Mouse (Mus musculus) NIH3T3 (cell line): ENCODE results near the gene Sgpp1.
"Not testable (repeated sequence)": the region's sequence is repeated elsewhere in the genome, so short reads cannot be mapped to it uniquely, and the experiment has no call there.

Experiments
- DNase-seq: peaks from one replicate; pipeline ENCODE4 v3.0.0-alpha.2; 2012; ENCODE audit warnings: low read depth

The Sgpp1 gene

DNA sequence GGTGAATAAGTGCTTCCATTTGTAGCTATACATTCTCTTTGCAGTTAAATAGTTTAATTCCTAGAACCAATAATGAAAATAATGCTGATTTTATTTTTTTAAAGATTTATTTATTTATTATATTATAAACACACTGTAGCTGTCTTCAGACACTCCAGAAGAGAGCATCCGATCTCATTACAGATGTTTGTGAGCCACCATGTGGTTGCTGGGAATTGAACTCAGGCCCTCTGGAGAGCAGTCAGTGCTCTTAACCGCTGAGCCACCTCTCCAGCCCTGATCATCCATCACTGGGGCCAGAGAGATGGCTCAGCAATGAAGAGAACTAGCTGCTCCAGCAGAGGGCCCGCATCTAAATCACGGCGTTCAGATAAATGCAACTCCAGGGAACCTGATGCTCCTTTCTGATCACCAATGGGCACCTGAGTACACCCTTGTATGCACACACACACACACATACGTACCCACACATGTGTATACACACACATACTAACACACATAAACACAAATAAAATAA is 3.5 kb downstream of the Sgpp1 start:
- peak; percentile 49 for DNase-seq

DNA sequence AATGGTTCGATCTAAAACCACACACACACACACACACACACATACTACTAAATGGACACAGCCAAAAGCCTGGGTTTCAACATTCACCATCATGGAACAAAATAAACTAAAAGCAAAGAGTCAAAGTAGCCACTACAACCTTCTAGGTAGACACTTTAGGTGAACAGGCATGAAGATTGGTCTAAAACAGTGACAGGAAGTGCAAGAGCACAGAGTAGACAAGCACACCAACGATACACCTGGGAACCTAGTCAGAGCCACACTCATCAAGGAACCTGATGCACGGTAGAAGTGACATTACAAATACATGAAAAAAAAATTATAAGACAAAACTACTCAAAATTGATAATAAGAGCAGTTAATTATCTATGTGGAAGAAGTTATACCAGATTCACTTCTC is 4.0 kb downstream of the Sgpp1 start:
- no peak for DNase-seq

DNA sequence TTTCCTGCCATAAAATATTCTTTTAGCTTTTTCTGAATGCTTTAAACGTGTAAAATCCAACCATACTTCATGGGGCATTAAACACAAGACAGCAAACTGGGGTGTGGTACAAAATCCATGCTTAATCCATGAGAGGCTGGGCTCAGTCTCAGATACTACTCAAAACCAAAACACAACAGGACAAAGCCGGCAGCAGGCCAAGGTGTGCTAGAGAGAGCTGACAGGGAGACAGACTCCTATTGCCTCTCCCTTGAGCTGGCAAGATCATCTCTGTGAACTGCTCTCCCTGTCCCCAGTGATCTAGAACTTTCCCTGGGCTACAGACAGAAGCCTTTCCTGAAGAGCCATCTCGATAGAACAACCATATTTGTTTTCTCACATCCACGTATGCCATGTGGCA is 5.1 kb downstream of the Sgpp1 start:
- DNase-seq: no peak

GRCm38 (mm10) chr12:75729876-75730275 is 5.7 kb downstream of the Sgpp1 start:
- no peak for DNase-seq

DNA sequence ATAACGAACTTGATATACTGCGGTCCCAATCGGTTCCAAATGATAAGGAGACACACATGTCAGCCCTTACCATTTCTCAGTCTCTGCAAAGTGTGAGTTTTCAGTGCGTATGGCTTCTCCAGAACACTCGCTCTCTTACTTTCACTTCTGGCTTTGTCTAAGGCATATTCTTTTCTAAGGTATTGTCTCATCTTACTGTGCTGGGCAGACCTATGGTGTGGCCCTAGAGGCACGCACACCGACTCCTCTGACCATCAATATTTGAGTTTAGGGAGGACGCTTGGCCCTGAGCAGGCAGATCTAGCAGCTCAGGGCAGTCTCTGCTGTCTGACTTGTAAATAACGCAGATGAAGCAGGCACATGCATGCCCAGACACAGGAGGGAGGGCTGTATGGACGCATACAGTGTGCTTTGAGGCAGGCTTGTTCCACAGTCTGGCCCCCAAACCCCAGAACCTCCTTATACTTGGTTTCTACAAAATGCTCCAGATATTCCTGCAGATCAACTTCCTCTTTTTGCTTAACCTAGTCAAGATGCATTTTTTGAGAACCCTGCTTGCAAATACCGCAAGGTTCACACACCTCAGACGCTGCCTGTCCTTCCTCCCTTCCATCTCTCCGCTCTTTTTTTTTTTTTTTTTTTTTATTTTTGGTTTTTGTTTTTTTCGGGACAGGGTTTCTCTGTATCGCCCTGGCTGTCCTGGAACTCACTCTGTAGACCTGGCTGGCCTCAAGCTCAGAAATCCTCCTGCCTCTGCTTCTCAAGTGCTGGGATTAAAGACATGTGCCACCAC is 8.0 kb downstream of the Sgpp1 start:
- DNase-seq: no peak

DNA sequence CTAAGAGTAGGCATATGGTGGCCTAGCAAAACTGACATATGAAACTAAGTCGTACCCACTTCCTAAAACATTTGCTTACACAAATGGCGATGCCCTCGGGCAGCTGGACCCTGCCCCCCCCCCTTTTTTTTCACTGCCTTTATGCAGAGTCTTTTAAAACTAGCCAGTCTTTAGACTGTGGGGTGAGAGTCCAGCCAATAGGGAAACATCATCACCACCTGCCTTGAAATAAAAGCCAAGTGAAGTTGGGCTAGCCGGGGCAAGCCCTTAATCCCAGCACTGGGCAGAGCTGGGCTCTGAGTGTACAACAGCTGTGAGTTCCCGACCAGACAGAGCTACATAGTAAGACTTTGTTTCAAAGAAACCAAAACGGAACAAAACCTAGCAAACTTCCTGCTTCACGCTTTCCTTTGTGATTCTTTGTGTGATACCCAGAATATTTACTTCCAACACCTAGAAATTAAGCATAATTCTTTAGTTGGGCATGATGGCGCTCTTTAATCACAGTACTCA is 9.1 kb downstream of the Sgpp1 start:
- no peak for DNase-seq

DNA sequence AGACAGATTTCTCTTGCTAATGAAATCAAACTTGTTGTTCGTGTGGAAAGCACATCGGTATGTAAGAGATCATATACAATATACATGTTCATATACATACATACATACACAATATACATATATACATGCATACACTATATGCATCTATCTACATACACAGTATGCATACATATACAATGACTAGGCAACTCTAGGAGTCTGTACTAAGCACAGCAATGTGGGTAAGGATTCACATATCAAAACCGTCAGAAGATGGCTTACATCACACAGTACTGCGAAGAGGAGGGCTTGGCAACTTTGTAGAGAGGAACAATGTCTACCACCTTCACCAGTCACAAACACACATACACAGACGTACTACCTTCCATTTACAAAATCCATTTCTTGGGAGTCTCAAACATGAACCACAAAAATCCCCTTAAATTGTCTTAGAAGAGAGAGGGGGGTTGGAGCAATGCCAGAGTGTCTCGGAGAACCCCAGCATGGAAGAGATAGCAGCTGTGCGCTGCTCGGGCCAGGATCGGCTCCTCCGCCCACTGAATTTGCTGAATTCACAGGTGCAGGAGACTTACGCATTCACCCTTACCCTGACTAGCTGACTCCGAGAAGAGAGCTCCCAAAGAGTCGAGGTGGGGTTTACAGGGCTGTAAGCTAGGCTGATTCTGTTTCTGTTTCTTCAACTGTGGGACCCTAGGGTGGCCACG is 10.8 kb downstream of the Sgpp1 start:
- DNase-seq: no peak

DNA sequence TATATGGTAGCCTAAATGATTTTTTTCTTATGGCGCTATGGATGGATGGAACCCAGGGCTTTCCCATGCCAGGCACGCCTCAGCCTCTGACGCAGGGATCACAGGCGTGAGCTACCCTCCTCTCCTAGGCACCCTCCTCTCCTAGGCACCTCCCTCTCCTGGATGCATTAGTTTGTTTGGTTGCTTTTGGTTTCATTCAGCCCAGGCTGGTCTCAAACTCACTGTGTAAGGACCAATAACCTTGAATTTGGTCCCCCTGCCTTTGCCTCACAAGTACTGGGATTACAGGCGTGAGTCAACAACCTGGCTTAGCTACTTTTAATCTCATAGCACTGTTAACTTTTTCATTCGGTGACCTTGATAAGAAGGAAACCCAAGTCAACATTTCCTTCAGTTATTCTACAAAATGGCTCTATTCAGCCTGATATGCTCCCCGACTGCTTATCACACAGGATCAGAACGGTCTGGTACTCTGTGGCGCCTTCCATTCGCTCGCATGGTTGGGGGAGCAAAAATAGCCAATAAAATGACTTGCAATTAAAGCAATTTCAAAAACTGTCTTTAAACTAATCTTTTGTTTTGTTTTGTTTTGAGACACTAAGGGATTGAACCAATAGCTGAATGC is 11.6 kb downstream of the Sgpp1 start:
- DNase-seq: no peak

DNA sequence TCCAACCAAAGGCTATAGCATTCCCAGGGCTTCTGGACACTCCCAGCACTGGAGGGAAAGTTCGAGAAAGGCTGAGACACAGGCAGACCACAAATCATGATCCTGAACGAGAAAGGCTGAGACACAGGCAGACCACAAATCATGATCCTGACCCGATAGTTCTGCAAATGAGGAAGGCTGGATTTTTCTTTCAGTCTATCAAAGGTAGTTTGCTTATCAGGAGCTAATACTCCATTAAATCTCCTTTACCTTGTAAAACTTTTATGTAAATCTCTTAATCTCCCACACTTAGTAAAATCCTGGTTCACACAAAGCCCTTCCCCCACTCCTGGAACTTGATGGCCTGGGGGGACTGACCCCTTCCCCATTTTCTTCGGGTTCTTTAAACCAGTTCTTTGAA is 13.6 kb downstream of the Sgpp1 start:
- no peak for DNase-seq

- DNase-seq: no peak
Measured at GRCm38 (mm10) chr12:75721006-75721405, 14.5 kb downstream of the Sgpp1 start.

GRCm38 (mm10) chr12:75713596-75713995 is 21.9 kb downstream of the Sgpp1 start:
- no peak for DNase-seq

GRCm38 (mm10) chr12:75712905-75713304 is 22.6 kb downstream of the Sgpp1 start:
- not testable (repeated sequence) for DNase-seq

GRCm38 (mm10) chr12:75710596-75711376 is 24.7 kb downstream of the Sgpp1 start:
- DNase-seq: no peak

DNA sequence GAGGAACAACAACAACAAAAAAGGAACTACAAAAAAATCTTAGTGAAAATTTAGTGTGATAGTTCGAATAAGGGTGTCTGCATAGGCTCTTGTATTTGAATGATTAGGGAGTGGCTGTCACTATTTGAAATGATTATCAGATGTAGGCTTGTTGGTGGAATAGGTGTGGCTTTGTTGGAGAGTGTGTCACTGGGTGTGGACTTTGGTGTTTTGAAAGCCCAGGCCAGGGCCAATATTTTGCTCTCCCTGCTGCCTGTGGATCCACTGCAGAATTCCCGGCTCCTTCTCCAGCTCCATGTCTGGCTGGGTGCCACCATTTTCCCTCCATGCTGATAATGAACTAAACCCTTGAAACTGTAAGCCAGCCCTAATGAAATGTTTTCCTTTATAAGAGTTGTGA is 26.0 kb downstream of the Sgpp1 start:
- DNase-seq: peak; percentile 19

DNA sequence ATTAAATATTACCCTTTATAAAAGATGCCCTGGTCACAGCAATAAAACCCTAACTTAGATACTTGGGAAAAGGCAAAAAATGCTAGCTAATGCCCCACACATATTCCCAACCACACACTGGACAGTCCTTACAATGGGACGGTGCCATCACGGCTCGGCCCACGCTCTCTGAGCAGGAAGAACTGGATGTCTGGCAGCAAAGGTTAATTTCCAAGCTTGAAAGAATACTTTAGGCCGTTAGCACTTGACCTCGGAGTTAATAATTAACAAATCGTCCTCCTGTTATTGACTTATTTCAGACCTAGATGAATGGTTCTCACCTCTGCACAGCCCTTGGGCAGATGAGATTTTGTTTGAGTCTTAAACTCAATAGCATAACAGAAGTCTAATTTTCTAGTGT is 28.9 kb downstream of the Sgpp1 start:
- no peak for DNase-seq

DNA sequence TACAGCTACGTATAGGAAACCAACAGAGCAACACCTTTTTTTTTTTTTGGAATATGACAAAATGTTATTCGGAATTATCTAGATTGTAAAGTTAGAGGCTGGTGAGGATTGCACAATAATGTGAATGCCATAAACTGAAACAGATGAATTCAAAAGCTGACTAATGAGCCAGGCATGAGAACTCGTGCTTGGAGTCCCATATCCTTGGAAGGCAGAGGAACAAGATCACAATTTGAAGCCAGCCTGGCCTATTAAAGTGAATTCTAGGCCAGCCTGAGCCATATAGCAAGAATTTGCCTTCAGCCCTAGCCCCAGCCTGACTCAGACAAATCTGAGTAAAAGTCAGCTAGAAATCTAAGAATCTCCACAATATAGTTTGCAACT is 32.8 kb downstream of the Sgpp1 start:
- peak; percentile 93 for DNase-seq

GRCm38 (mm10) chr12:75702084-75702738 is 33.3 kb downstream of the Sgpp1 start:
- DNase-seq: peak; percentile 86

DNA sequence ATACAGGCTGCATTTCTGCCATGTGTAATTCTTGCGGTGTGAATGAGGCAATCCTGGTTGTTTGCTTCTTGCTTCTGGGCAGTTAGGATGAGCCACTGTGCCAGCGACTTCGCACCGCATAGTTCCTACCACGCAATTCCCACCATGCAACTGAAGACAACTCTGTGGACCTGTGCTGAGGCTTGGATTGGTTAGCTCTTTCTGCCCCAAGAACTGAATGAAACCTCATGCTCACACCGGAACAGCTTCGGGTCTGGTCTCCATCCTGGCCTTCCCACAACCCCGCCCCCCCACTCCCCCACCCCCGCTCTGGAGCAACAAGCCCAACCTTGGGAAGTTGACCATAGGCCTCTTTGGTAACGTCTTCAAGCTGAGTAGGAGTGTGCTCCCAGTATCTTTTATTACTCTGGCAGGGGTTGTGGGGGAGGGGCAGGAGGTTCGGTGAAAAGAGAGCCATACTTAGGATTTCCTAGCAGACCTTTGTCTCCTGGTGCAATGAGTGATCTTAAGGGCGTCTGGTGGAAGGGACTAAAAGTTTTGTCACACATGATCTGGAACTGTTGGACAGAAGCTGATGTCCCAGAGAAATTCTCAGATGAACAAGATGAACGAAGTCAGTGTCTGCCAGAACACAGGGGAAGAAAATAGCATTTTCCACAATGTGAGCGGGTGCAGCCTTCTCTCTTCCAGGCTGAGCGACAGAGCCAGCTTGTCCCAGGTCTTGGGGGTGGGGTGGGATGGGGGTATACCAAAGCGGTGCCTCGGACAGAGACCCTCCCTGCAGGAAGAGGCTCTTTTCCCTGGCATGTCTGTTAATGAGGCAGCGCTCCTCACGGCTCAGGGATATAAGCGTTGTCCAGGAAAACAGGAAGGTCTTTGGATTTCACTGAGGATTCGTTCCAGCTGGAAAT is 34.1 kb downstream of the Sgpp1 start:
- DNase-seq: peak; percentile 84

DNA sequence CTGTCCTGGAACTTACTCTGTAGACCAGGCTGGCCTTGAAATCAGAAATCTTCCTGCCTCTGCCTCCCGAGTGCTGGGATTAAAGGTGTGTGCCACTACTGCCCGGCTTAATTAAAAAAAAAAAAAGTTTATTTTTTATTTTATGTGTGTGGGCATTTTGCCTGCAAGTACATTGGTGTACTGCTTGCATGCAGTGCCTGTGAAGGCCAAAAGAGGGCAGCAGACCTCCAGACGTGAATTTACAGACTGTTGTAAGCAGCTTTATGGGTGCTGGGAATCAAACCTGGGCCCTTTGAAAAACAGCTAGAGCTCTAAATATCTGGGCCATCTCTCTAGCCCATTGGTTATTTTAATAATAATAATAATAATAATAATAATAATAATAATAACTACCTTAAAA is 36.8 kb downstream of the Sgpp1 start:
- DNase-seq: no peak

DNA sequence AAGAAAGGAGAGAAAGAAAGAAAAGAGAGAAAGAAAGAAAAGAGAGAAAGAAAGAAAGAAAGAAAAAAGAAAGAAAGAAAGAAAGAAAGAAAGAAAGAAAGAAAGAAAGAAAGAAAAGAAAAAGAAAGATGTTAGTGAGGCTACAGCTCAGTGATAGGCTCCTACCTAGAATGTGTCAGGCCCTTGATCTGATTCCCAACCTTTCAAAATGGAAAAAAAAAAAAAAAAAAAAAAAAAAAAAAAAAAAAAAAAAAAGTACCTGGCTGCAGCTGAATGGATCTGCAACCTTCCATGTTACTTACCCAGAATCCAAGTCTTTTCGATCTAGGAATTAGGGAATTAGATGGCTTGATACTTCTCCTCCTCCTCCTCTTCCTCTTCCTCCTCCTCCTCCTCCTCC is 39.7 kb downstream of the Sgpp1 start:
- not testable (repeated sequence) for DNase-seq
